Mouse (Mus musculus) T-helper 1 cell (primary cell): Measurements from ENCODE around the gene Hist1h2ac.

Source experiments
- in situ Hi-C: fragments of 300-600 bp; cut with MboI, MseI; formaldehyde crosslinking; loops from one replicate; pipeline ENCODE4 v1.15.1; 2025; ENCODE audit warnings: high pct_unique_total_duplicates

The Hist1h2ac gene

DNA sequence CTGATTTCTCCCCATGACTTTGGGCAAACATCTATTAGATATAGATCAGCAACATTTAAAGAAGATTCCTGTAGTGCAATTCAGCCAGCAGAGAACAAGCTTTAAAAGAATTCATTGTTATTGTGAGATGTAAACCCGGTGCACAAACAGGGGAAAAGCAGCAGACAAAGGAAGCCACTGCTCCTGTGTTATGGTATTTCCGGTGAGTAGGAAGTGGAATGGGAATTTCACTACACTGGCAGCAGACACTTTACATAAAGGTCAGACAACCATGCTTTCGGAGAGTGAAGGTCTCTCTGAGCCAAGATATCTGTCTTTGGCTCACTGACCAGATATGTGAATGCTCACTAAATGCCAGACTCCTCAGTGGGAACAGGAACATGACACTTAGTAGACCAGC is 21.2 kb downstream of the Hist1h2ac start:
- in situ Hi-C loops = no loop called here

DNA sequence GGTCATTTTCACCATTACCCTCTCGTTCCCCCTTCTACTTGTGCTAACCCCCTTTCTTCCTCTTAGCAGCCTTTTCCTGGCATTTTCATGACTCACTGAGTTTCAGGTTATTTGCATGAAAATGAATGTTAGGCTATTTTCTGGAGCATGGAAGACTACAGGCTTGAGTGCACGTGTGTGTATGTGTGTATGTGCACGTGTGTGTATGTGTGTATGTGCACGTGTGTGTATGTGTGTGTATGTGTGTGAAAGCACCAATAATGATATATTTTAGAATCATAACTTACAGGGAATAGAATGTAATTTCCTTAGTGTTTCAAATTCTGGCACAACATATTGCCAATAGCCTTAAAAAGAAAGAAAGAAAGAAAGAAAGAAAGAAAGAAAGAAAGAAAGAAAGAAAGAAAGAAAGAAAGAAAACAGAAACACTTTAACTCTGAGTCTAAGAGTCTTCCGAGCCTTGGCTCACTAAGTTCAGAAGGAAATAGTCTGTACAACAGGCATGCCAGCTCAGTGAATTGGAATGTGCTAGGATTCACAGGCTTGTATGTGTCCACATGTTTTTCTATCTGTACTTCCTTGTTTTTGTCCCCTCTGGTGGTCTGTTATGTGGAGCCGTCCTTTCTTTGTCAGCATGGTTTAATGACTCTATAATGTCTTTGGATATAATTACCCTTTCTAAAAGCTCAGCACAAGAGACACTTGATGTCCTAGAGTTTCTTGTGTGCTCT is 23.9 kb downstream of the Hist1h2ac start:
- in situ Hi-C loops = no loop called here
